Mouse (Mus musculus): ENCODE measurements around the gene Tek. TPM values are rescaled to one million over a fixed set of nuclear protein-coding genes. Genes with fewer than 3 reads are reported as not detected.

The Tek gene
- polyA plus RNA-seq, 1 experiment from 2014 or later, result 56.1 TPM

- Histone ChIP-seq H3K36me3 (ENCODE audit: control insufficient read depth, insufficient read depth, low read length) (no peaks in the 10 kb centered on the region; the same call in 1 of the 2 replicates), H3K4me2 (no peak overlapping the region), H3K9ac (ENCODE audit: low read depth, low read length) (no peak overlapping the region), H3K4me3 (ENCODE audit: low read depth, low read length) (no peak overlapping the region), H3K9me3 (replicated peaks; ENCODE audit: control insufficient read depth, low read length) (no peaks in the 10 kb centered on the region), H3K4me1 (ENCODE audit: control insufficient read depth, insufficient read depth, low read length) (no peaks in the 10 kb centered on the region), H3K27me3 (ENCODE audit: control insufficient read depth, insufficient read depth, low read length) (no peaks in the 10 kb centered on the region), H3K27ac (ENCODE audit: low read depth, low read length) (no peak overlapping the region)
- ATAC-seq (replicated peaks; ENCODE audit: insufficient number of reproducible peaks, low FRiP score, low TSS enrichment), result peak; percentile 56; the same call in 1 of the 2 replicates
- 62% methylated on average over 6 of the region's 6 CpGs for WGBS (ENCODE audit: insufficient replicate concordance)
Measured at GRCm38 (mm10) chr4:94829924-94830386, 90.9 kb downstream of the Tek start.

- Histone ChIP-seq H3K9ac (ENCODE audit: low read depth, low read length) (no peak overlapping the region), H3K27me3 (ENCODE audit: control insufficient read depth, insufficient read depth, low read length) (no peaks in the 10 kb centered on the region), H3K27ac (ENCODE audit: low read depth, low read length) (no peak overlapping the region), H3K9me3 (replicated peaks; ENCODE audit: control insufficient read depth, low read length) (no peaks in the 10 kb centered on the region), H3K36me3 (ENCODE audit: control insufficient read depth, insufficient read depth, low read length) (no peaks in the 10 kb centered on the region), H3K4me1 (ENCODE audit: control insufficient read depth, insufficient read depth, low read length) (no peaks in the 10 kb centered on the region), H3K4me3 (ENCODE audit: low read depth, low read length) (no peak overlapping the region), H3K4me2 (no peak overlapping the region)
- WGBS (ENCODE audit: insufficient replicate concordance), result 75% methylated on average over 7 of the region's 7 CpGs
- ATAC-seq (replicated peaks; ENCODE audit: insufficient number of reproducible peaks, low FRiP score, low TSS enrichment), result no peak
Measured at GRCm38 (mm10) chr4:94837061-94837460, 98.0 kb downstream of the Tek start.

GRCm38 (mm10) chr4:94853301-94853700, 114.2 kb downstream of the Tek start:
- Histone ChIP-seq H3K27me3 (ENCODE audit: control insufficient read depth, insufficient read depth, low read length) (no peaks in the 10 kb centered on the region), H3K27ac (ENCODE audit: low read depth, low read length) (no peak overlapping the region), H3K4me2 (no peak overlapping the region), H3K9ac (ENCODE audit: low read depth, low read length) (no peak overlapping the region), H3K4me1 (ENCODE audit: control insufficient read depth, insufficient read depth, low read length) (no peaks in the 10 kb centered on the region), H3K36me3 (ENCODE audit: control insufficient read depth, insufficient read depth, low read length) (no peaks in the 10 kb centered on the region), H3K9me3 (replicated peaks; ENCODE audit: control insufficient read depth, low read length) (no peaks in the 10 kb centered on the region), H3K4me3 (ENCODE audit: low read depth, low read length) (no peak overlapping the region)
- ATAC-seq (replicated peaks; ENCODE audit: insufficient number of reproducible peaks, low FRiP score, low TSS enrichment), result no peak
- WGBS (ENCODE audit: insufficient replicate concordance), result 82% methylated on average over 7 of the region's 7 CpGs

GRCm38 (mm10) chr4:94854270-94854669, 115.2 kb downstream of the Tek start:
- WGBS (ENCODE audit: insufficient replicate concordance), result 84% methylated on average over 3 of the region's 3 CpGs

GRCm38 (mm10) chr4:94855201-94855600, 116.1 kb downstream of the Tek start:
- no peak overlapping the region for H3K4me2 ChIP-seq
- H3K9me3 ChIP-seq (replicated peaks; ENCODE audit: control insufficient read depth, low read length), result no peaks in the 10 kb centered on the region

More at GRCm38 (mm10) chr4:94854270-94854669, 115.2 kb downstream of the Tek start:
- H3K27me3 ChIP-seq (ENCODE audit: control insufficient read depth, insufficient read depth, low read length), result no peaks in the 10 kb centered on the region
- no peaks in the 10 kb centered on the region for H3K9me3 ChIP-seq (replicated peaks; ENCODE audit: control insufficient read depth, low read length)
- H3K4me2 ChIP-seq, result no peak overlapping the region
- no peaks in the 10 kb centered on the region for H3K4me1 ChIP-seq (ENCODE audit: control insufficient read depth, insufficient read depth, low read length)
- ATAC-seq (replicated peaks; ENCODE audit: insufficient number of reproducible peaks, low FRiP score, low TSS enrichment), result no peak
- H3K9ac ChIP-seq (ENCODE audit: low read depth, low read length), result no peak overlapping the region
- H3K36me3 ChIP-seq (ENCODE audit: control insufficient read depth, insufficient read depth, low read length), result no peaks in the 10 kb centered on the region
- H3K4me3 ChIP-seq (ENCODE audit: low read depth, low read length), result no peak overlapping the region
- no peak overlapping the region for H3K27ac ChIP-seq (ENCODE audit: low read depth, low read length)

GRCm38 (mm10) chr4:94900744-94901143, 161.7 kb downstream of the Tek start:
- H3K4me1 ChIP-seq (ENCODE audit: control insufficient read depth, insufficient read depth, low read length), result no peaks in the 10 kb centered on the region
- H3K4me2 ChIP-seq, result no peak overlapping the region
- no peak overlapping the region for H3K27ac ChIP-seq (ENCODE audit: low read depth, low read length)
- no peak overlapping the region for H3K9ac ChIP-seq (ENCODE audit: low read depth, low read length)
- WGBS (ENCODE audit: insufficient replicate concordance), result 16% methylated on average over 2 of the region's 2 CpGs
- no peaks in the 10 kb centered on the region for H3K9me3 ChIP-seq (replicated peaks; ENCODE audit: control insufficient read depth, low read length)
- H3K36me3 ChIP-seq (ENCODE audit: control insufficient read depth, insufficient read depth, low read length), result no peaks in the 10 kb centered on the region
- no peak overlapping the region for H3K4me3 ChIP-seq (ENCODE audit: low read depth, low read length)
- H3K27me3 ChIP-seq (ENCODE audit: control insufficient read depth, insufficient read depth, low read length), result no peaks in the 10 kb centered on the region
- no peak for ATAC-seq (replicated peaks; ENCODE audit: insufficient number of reproducible peaks, low FRiP score, low TSS enrichment)

More at GRCm38 (mm10) chr4:94855201-94855600, 116.1 kb downstream of the Tek start:
- no peaks in the 10 kb centered on the region for H3K4me1 ChIP-seq (ENCODE audit: control insufficient read depth, insufficient read depth, low read length)
- WGBS (ENCODE audit: insufficient replicate concordance), result 77% methylated on average over 3 of the region's 3 CpGs
- no peak for ATAC-seq (replicated peaks; ENCODE audit: insufficient number of reproducible peaks, low FRiP score, low TSS enrichment)
- H3K36me3 ChIP-seq (ENCODE audit: control insufficient read depth, insufficient read depth, low read length), result no peaks in the 10 kb centered on the region
- no peak overlapping the region for H3K9ac ChIP-seq (ENCODE audit: low read depth, low read length)
- no peak overlapping the region for H3K4me3 ChIP-seq (ENCODE audit: low read depth, low read length)
- no peaks in the 10 kb centered on the region for H3K27me3 ChIP-seq (ENCODE audit: control insufficient read depth, insufficient read depth, low read length)
- no peak overlapping the region for H3K27ac ChIP-seq (ENCODE audit: low read depth, low read length)

- Histone ChIP-seq H3K4me1 (ENCODE audit: control insufficient read depth, insufficient read depth, low read length) (no peaks in the 10 kb centered on the region), H3K9me3 (replicated peaks; ENCODE audit: control insufficient read depth, low read length) (no peaks in the 10 kb centered on the region), H3K9ac (ENCODE audit: low read depth, low read length) (no peak overlapping the region), H3K4me3 (ENCODE audit: low read depth, low read length) (no peak overlapping the region), H3K27ac (ENCODE audit: low read depth, low read length) (no peak overlapping the region), H3K36me3 (ENCODE audit: control insufficient read depth, insufficient read depth, low read length) (no peaks in the 10 kb centered on the region), H3K4me2 (no peak overlapping the region), H3K27me3 (ENCODE audit: control insufficient read depth, insufficient read depth, low read length) (no peaks in the 10 kb centered on the region)
- ATAC-seq (replicated peaks; ENCODE audit: insufficient number of reproducible peaks, low FRiP score, low TSS enrichment), result no peak
- 59% methylated on average over 3 of the region's 3 CpGs for WGBS (ENCODE audit: insufficient replicate concordance)
Measured at GRCm38 (mm10) chr4:94901780-94902179, 162.7 kb downstream of the Tek start.

Other genes with a start within 250 kb of the Tek start
- not detected in 2 replicates for gene Gm10306, start 182.7 kb upstream of the Tek start, polyA plus RNA-seq (2014; fragmentation: Nextera tagmentation; extraction: Ambion mirVana)
- gene Caap1, start 182.5 kb upstream of the Tek start, polyA plus RNA-seq (2014; fragmentation: Nextera tagmentation; extraction: Ambion mirVana), result 12.4 and 13.8 TPM in 2 replicates
- gene Plaa, start 136.0 kb upstream of the Tek start, polyA plus RNA-seq (2014; fragmentation: Nextera tagmentation; extraction: Ambion mirVana), result 64.4 and 67.6 TPM in 2 replicates
- gene Ift74, start 124.8 kb upstream of the Tek start, polyA plus RNA-seq (2014; fragmentation: Nextera tagmentation; extraction: Ambion mirVana), result 16.6 and 19.1 TPM in 2 replicates
- 0.07 and 0.43 TPM in 2 replicates for gene Lrrc19, start 89.1 kb upstream of the Tek start, polyA plus RNA-seq (2014; fragmentation: Nextera tagmentation; extraction: Ambion mirVana)
- gene Eqtn, start 189.6 kb downstream of the Tek start, polyA plus RNA-seq (2014; fragmentation: Nextera tagmentation; extraction: Ambion mirVana), result 0.23 TPM in 1 of 2 replicates, not detected in the other
- 18.9 and 23.9 TPM in 2 replicates for gene Mysm1, start 239.8 kb downstream of the Tek start, polyA plus RNA-seq (2014; fragmentation: Nextera tagmentation; extraction: Ambion mirVana)

Measured in heart, embryonic 11.5 days (tissue).